Mouse (Mus musculus) heart, postnatal 0 days (tissue): ENCODE measurements around the gene Zdhhc12. TPM values are rescaled to one million over a fixed set of nuclear protein-coding genes. Genes with fewer than 3 reads are reported as not detected.

Experiments
- ATAC-seq: fragments of 200-750 bp; cut with Nextera tagmentation; 2 replicates; pipeline ENCODE4 v1.8.0; 2017; ENCODE audit warnings: low read depth, moderate number of reproducible peaks, moderate library complexity; ENCODE audit not compliant: insufficient read depth
- DNase-seq: peaks from one replicate; pipeline ENCODE4 v3.0.0-alpha.2; 2016; ENCODE audit warnings: low spot score
- H3K27ac ChIP-seq: fragments of 300-500 bp; sonication (generic); 2 replicates; pipeline ENCODE4 v1.5.1; 2014; ENCODE audit warnings: low read depth, mild to moderate bottlenecking
- H3K27me3 ChIP-seq: fragments of 300-500 bp; sonication (generic); 2 replicates; pipeline ENCODE4 v1.6.1; 2014; ENCODE audit warnings: low read length, mixed read lengths; ENCODE audit not compliant: control insufficient read depth, insufficient read depth
- H3K36me3 ChIP-seq: fragments of 300-500 bp; sonication (generic); replicated peaks from 2 replicates; pipeline ENCODE4 v1.6.1; 2014; ENCODE audit warnings: low read length, mixed read lengths; ENCODE audit not compliant: control insufficient read depth, insufficient read depth
- H3K4me1 ChIP-seq: fragments of 300-500 bp; sonication (generic); 2 replicates; pipeline ENCODE4 v1.6.1; 2014; ENCODE audit warnings: antibody characterized with exemption; ENCODE audit not compliant: control insufficient read depth, insufficient read depth
- H3K4me2 ChIP-seq: fragments of 300-500 bp; sonication (generic); 2 replicates; pipeline ENCODE4 v1.6.1; 2014; ENCODE audit warnings: low read depth, mild to moderate bottlenecking, low read length, moderate library complexity
- H3K4me3 ChIP-seq: fragments of 300-500 bp; sonication (generic); 2 replicates; pipeline ENCODE4 v1.5.1; 2014; ENCODE audit warnings: low read depth, low read length
- H3K9ac ChIP-seq: fragments of 300-500 bp; sonication (generic); replicated peaks from 2 replicates; pipeline ENCODE4 v1.6.1; 2014; ENCODE audit warnings: low read depth, low read length, mixed read lengths
- H3K9me3 ChIP-seq: fragments of 300-500 bp; sonication (generic); replicated peaks from 2 replicates; pipeline ENCODE4 v1.6.1; 2016; ENCODE audit warnings: low read length; ENCODE audit not compliant: control insufficient read depth
- CTCF ChIP-seq: IDR thresholded peaks from 2 replicates; pipeline ENCODE4 v1.5.1; 2016; ENCODE audit warnings: antibody characterized with exemption, control low read depth, low read depth
- EP300 ChIP-seq: IDR thresholded peaks from 2 replicates; pipeline ENCODE4 v1.6.1; 2016; ENCODE audit warnings: antibody characterized with exemption, low read depth
- WGBS: fragments of 180-500 bp; shearing (Covaris S2); extraction: QIAGEN DNeasy Blood & Tissue Kit; methylation state at CpG from one replicate; pipeline ENCODE4 v1.1.7; 2014; 5-methylcytosine and 5-hydroxymethylcytosine counted together
- polyA plus RNA-seq: library from polyadenylated mRNA; unstranded; fragments of >200 nt; fragmentation: Nextera tagmentation; extraction: Ambion mirVana; gene quantifications from 2 replicates; pipeline ENCODE4 v1.2.1, GENCODE M21; 2015
- total RNA-seq: library from RNA; depleted of rRNA; stranded (reverse); fragments of >200 nt; gene quantifications from 2 replicates; pipeline ENCODE4 v1.2.3, GENCODE M21; 2014; ENCODE audit warnings: low replicate concordance

Zdhhc12 gene
- total and polyA plus RNA-seq, 2 experiments from 2014 or later, result 15.5 to 19.9 TPM

GRCm38 (mm10) chr2:30063791-30064190, 29.7 kb downstream of the Zdhhc12 start:
- H3K9ac ChIP-seq, result peak overlapping the region; percentile 23
- ATAC-seq, result no peak

GRCm38 (mm10) chr2:30063235-30063634, 30.2 kb downstream of the Zdhhc12 start:
- peaks cover 16% of the 10 kb centered on the region for H3K4me1 ChIP-seq
- peak overlapping the region; percentile 98 for H3K4me2 ChIP-seq
- H3K27ac ChIP-seq, result peak overlapping the region; percentile 87
- ATAC-seq (no peak), DNase-seq (no peak)
- H3K36me3 ChIP-seq, result no peaks in the 10 kb centered on the region
- H3K9ac ChIP-seq, result peak overlapping the region; percentile 73
- no peak for TF ChIP-seq CTCF
- no peak for TF ChIP-seq EP300
- H3K4me3 ChIP-seq, result peak overlapping the region; percentile 45
- WGBS, result 8% methylated on average over 8 of the region's 8 CpGs
- H3K27me3 ChIP-seq, result no peaks in the 10 kb centered on the region
- H3K9me3 ChIP-seq, result no peaks in the 10 kb centered on the region

More at GRCm38 (mm10) chr2:30063791-30064190, 29.7 kb downstream of the Zdhhc12 start:
- TF ChIP-seq CTCF (no peak), EP300 (no peak)
- Histone ChIP-seq H3K4me2 (peak overlapping the region; percentile 98), H3K4me1 (peaks cover 16% of the 10 kb centered on the region), H3K27ac (peak overlapping the region; percentile 87), H3K9me3 (no peaks in the 10 kb centered on the region), H3K27me3 (no peaks in the 10 kb centered on the region), H3K4me3 (no peak overlapping the region), H3K36me3 (peaks cover 4% of the 10 kb centered on the region)
- WGBS, result 35% methylated on average over 3 of the region's 3 CpGs
- no peak for DNase-seq

- H3K9ac ChIP-seq, result peak overlapping the region; percentile 73
- no peak for ATAC-seq
- H3K27me3 ChIP-seq, result no peaks in the 10 kb centered on the region
- peaks cover 10% of the 10 kb centered on the region for H3K4me1 ChIP-seq
- peak overlapping the region; percentile 98 for H3K4me2 ChIP-seq
- H3K9me3 ChIP-seq, result no peaks in the 10 kb centered on the region
- TF ChIP-seq EP300 (no peak), CTCF (no peak)
- DNase-seq, result peak; percentile 73
- H3K4me3 ChIP-seq, result peak overlapping the region; percentile 45
- under 1% methylated on average over 40 of the region's 40 CpGs for WGBS
- peak overlapping the region; percentile 87 for H3K27ac ChIP-seq
- no peaks in the 10 kb centered on the region for H3K36me3 ChIP-seq
Observed at GRCm38 (mm10) chr2:30062249-30063093, 31.0 kb downstream of the Zdhhc12 start.

- Histone ChIP-seq H3K9ac (peak overlapping the region; percentile 73), H3K4me3 (peak overlapping the region; percentile 45), H3K27ac (peak overlapping the region; percentile 87), H3K36me3 (no peaks in the 10 kb centered on the region), H3K4me2 (peak overlapping the region; percentile 98), H3K27me3 (no peaks in the 10 kb centered on the region), H3K9me3 (no peaks in the 10 kb centered on the region), H3K4me1 (peaks cover 10% of the 10 kb centered on the region)
- DNase-seq, result peak; percentile 49
- TF ChIP-seq EP300, result no peak
- TF ChIP-seq CTCF, result no peak
- 8% methylated on average over 37 of the region's 37 CpGs for WGBS
- ATAC-seq, result no peak
Observed at GRCm38 (mm10) chr2:30061215-30062166, 32.0 kb downstream of the Zdhhc12 start.

- Histone ChIP-seq H3K27me3 (no peaks in the 10 kb centered on the region), H3K9me3 (no peaks in the 10 kb centered on the region), H3K9ac (no peak overlapping the region), H3K4me2 (no peak overlapping the region), H3K4me3 (no peak overlapping the region), H3K36me3 (no peaks in the 10 kb centered on the region), H3K27ac (no peak overlapping the region), H3K4me1 (peaks cover 4% of the 10 kb centered on the region)
- 67% methylated on average over 5 of the region's 5 CpGs for WGBS
- ATAC-seq, result no peak
- no peak for TF ChIP-seq EP300
- TF ChIP-seq CTCF, result no peak
- no peak for DNase-seq
Observed at GRCm38 (mm10) chr2:30058418-30058817, 35.0 kb downstream of the Zdhhc12 start.
